Mouse (Mus musculus) brain, embryonic 14.5 days (tissue): ENCODE results near the gene Pou2f2.

Experiments
- CTCF ChIP-seq: fragments of 200-500 bp; IDR thresholded peaks from 2 replicates; pipeline ENCODE4 v1.5.1; 2012; ENCODE audit warnings: inconsistent platforms, mild to moderate bottlenecking, moderate library complexity, borderline replicate concordance; ENCODE audit not compliant: insufficient read depth, insufficient read length; ENCODE audit errors: extremely low read depth
- POLR2A ChIP-seq: fragments of 200-500 bp; IDR thresholded peaks from 2 replicates; pipeline ENCODE4 v1.6.1; 2012; ENCODE audit warnings: mild to moderate bottlenecking, inconsistent platforms, borderline replicate concordance; ENCODE audit not compliant: poor library complexity, insufficient read depth, insufficient read length, severe bottlenecking; ENCODE audit errors: extremely low read depth

DNA sequence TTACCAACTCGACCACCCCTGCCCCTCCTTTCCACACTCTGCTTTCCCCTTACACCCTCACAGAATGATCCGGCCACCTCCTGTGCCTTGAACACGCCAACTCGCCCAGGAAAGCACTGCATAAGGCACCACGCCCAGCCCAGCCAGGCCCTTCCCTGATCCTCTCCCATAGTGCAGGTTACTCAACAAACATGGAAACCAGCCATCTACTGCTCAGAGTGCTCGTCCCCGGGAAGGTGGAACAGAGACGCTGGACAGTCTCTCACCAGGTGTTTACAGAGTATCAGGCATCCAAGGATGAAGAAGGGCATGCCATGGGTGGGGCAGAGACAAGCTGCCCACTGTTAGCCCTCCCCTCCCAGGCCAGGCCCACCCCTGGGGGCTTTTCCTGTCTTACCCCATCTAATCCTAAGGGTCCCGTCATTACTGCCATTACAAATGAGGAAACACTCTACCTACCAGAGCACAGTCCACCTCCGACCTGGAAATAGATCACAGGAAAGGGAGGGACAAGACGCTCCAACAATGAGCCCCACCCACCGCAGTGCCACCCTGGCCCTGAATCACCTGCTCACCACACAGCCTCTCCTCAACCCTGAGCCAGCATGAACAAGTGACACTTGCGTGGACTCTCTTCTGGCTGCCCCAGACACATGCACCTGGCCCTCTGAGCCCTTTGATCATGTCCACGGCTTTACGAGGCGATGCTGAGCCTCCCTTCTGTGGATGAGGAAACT is 26.7 kb upstream of the Pou2f2 start:
- no peak for TF ChIP-seq CTCF
- no peak for TF ChIP-seq POLR2A
